Mouse (Mus musculus) hindbrain, postnatal 0 days (tissue): ENCODE data around the gene Gnaq. TPM values are rescaled to one million over a fixed set of nuclear protein-coding genes. Genes with fewer than 3 reads are reported as not detected.

Source experiments
- ATAC-seq: fragments of 200-750 bp; cut with Nextera tagmentation; 2 replicates; pipeline ENCODE4 v1.8.0; 2017; ENCODE audit warnings: mild to moderate bottlenecking, moderate TSS enrichment, moderate library complexity
- DNase-seq: peaks from one replicate; pipeline ENCODE4 v3.0.0-alpha.2; 2015; ENCODE audit warnings: low spot score
- H3K27ac ChIP-seq: fragments of 300-500 bp; sonication (generic); 2 replicates; pipeline ENCODE4 v1.5.1; 2014; ENCODE audit warnings: mild to moderate bottlenecking
- H3K27me3 ChIP-seq: fragments of 300-500 bp; sonication (generic); 2 replicates; pipeline ENCODE4 v1.6.1; 2014; ENCODE audit warnings: low read length, mixed read lengths; ENCODE audit not compliant: insufficient read depth
- H3K36me3 ChIP-seq: fragments of 300-500 bp; sonication (generic); 2 replicates; pipeline ENCODE4 v1.6.1; 2014; ENCODE audit warnings: low read length, mixed read lengths; ENCODE audit not compliant: insufficient read depth
- H3K4me1 ChIP-seq: fragments of 300-500 bp; sonication (generic); 2 replicates; pipeline ENCODE4 v1.6.1; 2014; ENCODE audit warnings: antibody characterized with exemption, low read length, mixed read lengths; ENCODE audit not compliant: insufficient read depth
- H3K4me2 ChIP-seq: fragments of 300-500 bp; sonication (generic); 2 replicates; pipeline ENCODE4 v1.6.1; 2014; ENCODE audit warnings: low read depth, mild to moderate bottlenecking, low read length, moderate library complexity, mixed read lengths
- H3K4me3 ChIP-seq: fragments of 300-500 bp; sonication (generic); 2 replicates; pipeline ENCODE4 v1.5.1; 2014; ENCODE audit warnings: low read length
- H3K9ac ChIP-seq: fragments of 300-500 bp; sonication (generic); replicated peaks from 2 replicates; pipeline ENCODE4 v1.6.1; 2014; ENCODE audit warnings: mild to moderate bottlenecking, low read length, moderate library complexity, mixed read lengths
- H3K9me3 ChIP-seq: fragments of 300-500 bp; sonication (generic); 2 replicates; pipeline ENCODE4 v1.6.1; 2016; ENCODE audit warnings: low read length, mixed read lengths
- CTCF ChIP-seq: IDR thresholded peaks from 2 replicates; pipeline ENCODE4 v1.5.1; 2016; ENCODE audit warnings: antibody characterized with exemption, control low read depth, low read depth
- WGBS: fragments of 180-500 bp; shearing (Covaris S2); extraction: QIAGEN DNeasy Blood & Tissue Kit; methylation state at CpG from one replicate; pipeline ENCODE4 v1.1.7; 2014; 5-methylcytosine and 5-hydroxymethylcytosine counted together
- polyA plus RNA-seq: library from polyadenylated mRNA; unstranded; fragments of >200 nt; fragmentation: Nextera tagmentation; extraction: Ambion mirVana; gene quantifications from 2 replicates; pipeline ENCODE4 v1.2.1, GENCODE M21; 2015
- total RNA-seq: library from RNA; depleted of rRNA; stranded (reverse); fragments of >200 nt; gene quantifications from 2 replicates; pipeline ENCODE4 v1.2.3, GENCODE M21; 2014

The Gnaq gene
- total and polyA plus RNA-seq, 2 experiments from 2014 or later, result 85.7 to 101 TPM

DNA sequence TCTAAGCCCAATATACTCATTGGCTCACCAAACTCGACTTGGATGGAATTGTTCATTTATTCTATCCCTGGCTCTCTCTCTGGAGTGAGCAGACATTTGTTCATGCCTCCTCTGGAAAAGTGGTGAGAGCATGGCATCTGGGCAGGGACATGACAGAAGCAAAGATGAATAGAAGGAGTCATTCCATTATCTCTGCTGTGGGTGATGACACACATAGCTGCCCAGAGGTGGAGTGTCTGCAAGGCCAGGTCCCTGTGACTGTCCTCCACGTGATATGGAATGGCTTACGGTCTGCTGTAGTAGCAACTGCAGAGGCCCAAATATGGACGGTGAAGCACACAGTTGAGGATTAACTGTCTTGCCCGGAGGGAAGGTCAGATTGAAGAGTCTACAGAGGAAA is 261.8 kb downstream of the Gnaq start:
- ATAC-seq (no peak), DNase-seq (no peak)
- Histone ChIP-seq H3K36me3 (no peaks in the 10 kb centered on the region), H3K27me3 (no peaks in the 10 kb centered on the region), H3K4me1 (no peaks in the 10 kb centered on the region), H3K9me3 (no peaks in the 10 kb centered on the region), H3K9ac (no peak overlapping the region), H3K4me3 (no peak overlapping the region), H3K27ac (no peak overlapping the region), H3K4me2 (no peak overlapping the region)
- TF ChIP-seq CTCF, result no peak
- WGBS, result 89% methylated on average over 5 of the region's 5 CpGs

DNA sequence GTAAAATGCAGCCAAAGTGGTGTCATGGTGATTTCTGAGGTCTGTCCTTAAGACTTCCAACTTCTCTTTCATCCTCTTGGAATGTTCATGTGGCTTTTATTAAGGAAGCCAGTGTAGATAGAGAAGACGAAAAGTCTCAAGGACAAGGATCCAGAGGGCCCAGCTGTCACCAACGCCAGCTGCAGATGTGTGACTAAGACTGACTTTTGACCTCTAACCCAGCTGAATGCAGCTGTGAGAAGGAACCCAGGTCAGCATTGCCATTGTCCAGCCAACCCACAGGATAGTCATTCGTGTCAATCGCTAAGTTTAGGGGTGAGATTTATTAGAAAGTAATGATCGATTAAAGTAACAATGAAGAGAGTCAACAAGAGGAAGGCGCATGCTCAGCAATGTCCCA is 270.5 kb downstream of the Gnaq start:
- 82% methylated on average over 6 of the region's 6 CpGs for WGBS
- TF ChIP-seq CTCF, result no peak
- DNase-seq, result no peak

DNA sequence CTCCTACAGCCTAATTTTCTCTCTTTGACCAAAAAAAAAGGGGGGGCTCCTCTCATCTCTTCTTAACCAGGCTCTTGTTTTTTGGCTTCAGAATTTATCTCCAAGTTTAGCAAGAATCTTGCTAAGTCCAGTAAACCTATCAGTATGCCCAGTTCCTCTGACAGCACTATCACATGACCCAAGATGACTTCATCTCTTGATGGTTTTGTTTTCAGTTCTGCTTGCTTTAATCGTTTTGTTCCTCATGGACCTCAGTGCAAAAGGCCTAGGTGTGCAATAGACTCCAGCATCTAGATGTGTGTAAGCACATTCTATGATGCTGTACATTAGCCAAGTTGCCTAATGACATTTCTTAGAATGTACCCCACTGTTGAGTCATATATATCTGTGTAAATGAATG is 275.1 kb downstream of the Gnaq start:
- H3K4me3 ChIP-seq, result no peak overlapping the region
- H3K36me3 ChIP-seq, result no peaks in the 10 kb centered on the region
- 81% methylated on average over 1 of the region's 1 CpGs for WGBS
- H3K4me2 ChIP-seq, result no peak overlapping the region
- no peaks in the 10 kb centered on the region for H3K27me3 ChIP-seq
- H3K27ac ChIP-seq, result no peak overlapping the region
- no peak for ATAC-seq
- no peaks in the 10 kb centered on the region for H3K9me3 ChIP-seq
- H3K4me1 ChIP-seq, result no peaks in the 10 kb centered on the region
- TF ChIP-seq CTCF, result no peak
- no peak overlapping the region for H3K9ac ChIP-seq
- no peak for DNase-seq

More for the DNA sequence above, 270.5 kb downstream of the Gnaq start:
- no peaks in the 10 kb centered on the region for H3K9me3 ChIP-seq
- no peak overlapping the region for H3K27ac ChIP-seq
- no peaks in the 10 kb centered on the region for H3K27me3 ChIP-seq
- no peak overlapping the region for H3K9ac ChIP-seq
- H3K36me3 ChIP-seq, result no peaks in the 10 kb centered on the region
- H3K4me3 ChIP-seq, result no peak overlapping the region
- no peak overlapping the region for H3K4me2 ChIP-seq
- H3K4me1 ChIP-seq, result no peaks in the 10 kb centered on the region
- no peak for ATAC-seq

DNA sequence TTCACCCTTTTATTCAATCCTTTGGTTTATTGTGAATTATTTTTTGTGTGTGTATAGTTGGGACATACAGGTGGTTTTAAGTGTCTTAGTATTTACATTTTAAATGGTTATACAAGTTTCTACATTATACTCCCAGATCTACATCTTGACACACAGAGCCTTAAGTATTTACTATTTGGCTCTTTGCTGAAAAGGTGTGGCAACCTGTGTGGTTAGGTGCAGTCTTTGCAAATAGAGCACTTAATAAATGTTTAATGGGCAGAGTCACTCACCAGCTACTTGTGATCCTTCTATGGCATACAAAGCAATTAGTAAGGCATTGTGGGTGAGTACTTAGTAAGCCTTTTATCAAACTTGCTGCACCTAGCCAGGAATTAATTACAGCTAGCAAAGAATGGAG is 278.7 kb downstream of the Gnaq start:
- no peak for TF ChIP-seq CTCF
- H3K9ac ChIP-seq, result no peak overlapping the region
- ATAC-seq, result no peak

DNA sequence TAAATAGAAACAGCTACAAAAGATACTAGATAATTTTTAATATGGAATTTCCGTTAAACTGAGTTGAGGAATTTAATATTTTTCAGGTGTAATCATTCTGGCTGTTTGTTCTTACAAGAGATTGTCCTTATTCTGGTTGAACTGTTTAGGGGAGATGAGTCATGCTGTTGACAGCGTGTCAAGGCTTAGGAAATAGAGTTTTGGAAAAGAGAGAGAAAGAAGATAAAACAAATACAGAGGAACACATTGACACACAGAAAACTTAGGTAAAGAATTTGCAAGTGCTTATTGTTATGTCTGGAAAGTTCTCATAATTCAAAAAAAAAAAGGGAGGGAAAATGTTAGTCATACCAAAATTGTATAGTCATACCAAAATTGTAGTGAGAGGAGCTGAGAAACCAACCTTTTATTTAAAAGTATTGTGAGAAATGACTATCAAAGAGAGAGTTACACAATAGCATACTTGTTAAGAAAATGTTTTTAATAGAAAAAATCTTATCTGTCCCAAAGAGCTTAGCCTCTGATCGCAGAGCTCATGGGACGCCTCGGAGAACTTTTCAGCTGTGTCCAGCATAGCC is 285.5 kb downstream of the Gnaq start:
- H3K9me3 ChIP-seq, result no peaks in the 10 kb centered on the region
- no peak overlapping the region for H3K27ac ChIP-seq
- DNase-seq (no peak), ATAC-seq (no peak)
- TF ChIP-seq CTCF, result no peak
- 96% methylated on average over 5 of the region's 5 CpGs for WGBS
- H3K4me3 ChIP-seq, result no peak overlapping the region
- no peaks in the 10 kb centered on the region for H3K27me3 ChIP-seq
- H3K9ac ChIP-seq, result no peak overlapping the region
- no peaks in the 10 kb centered on the region for H3K4me1 ChIP-seq
- H3K36me3 ChIP-seq, result no peaks in the 10 kb centered on the region
- no peak overlapping the region for H3K4me2 ChIP-seq

More for the DNA sequence above, 278.7 kb downstream of the Gnaq start:
- no peaks in the 10 kb centered on the region for H3K9me3 ChIP-seq
- no peak overlapping the region for H3K4me2 ChIP-seq
- no peak for DNase-seq
- H3K4me3 ChIP-seq, result no peak overlapping the region
- H3K27ac ChIP-seq, result no peak overlapping the region
- no peaks in the 10 kb centered on the region for H3K4me1 ChIP-seq
- H3K36me3 ChIP-seq, result no peaks in the 10 kb centered on the region
- H3K27me3 ChIP-seq, result no peaks in the 10 kb centered on the region

DNA sequence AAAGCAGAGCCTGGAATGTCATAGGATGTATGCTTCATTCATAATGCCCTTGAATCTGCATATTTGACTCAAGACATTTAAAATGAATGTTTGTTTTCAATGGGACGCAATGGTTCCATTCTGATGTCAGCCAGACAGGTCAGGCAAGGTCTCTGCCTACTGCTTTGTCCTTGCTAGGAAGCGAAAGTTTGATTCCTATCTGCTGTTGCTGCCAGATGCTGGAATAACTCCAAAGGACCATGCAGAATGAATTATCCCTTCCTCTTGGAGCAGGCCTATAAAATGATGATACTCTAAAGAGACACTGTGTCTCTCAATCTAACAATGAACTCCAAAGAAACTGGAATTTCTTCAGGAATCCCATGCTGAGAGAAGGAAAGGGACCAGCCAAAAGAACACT is 293.0 kb downstream of the Gnaq start:
- WGBS, result 55% methylated on average over 2 of the region's 2 CpGs
- Histone ChIP-seq H3K27ac (no peak overlapping the region), H3K4me2 (no peak overlapping the region), H3K9ac (no peak overlapping the region), H3K4me1 (no peaks in the 10 kb centered on the region), H3K36me3 (no peaks in the 10 kb centered on the region), H3K4me3 (no peak overlapping the region), H3K9me3 (peaks cover 6% of the 10 kb centered on the region), H3K27me3 (no peaks in the 10 kb centered on the region)
- ATAC-seq, result no peak
- peak; percentile 4 for DNase-seq
- no peak for TF ChIP-seq CTCF

DNA sequence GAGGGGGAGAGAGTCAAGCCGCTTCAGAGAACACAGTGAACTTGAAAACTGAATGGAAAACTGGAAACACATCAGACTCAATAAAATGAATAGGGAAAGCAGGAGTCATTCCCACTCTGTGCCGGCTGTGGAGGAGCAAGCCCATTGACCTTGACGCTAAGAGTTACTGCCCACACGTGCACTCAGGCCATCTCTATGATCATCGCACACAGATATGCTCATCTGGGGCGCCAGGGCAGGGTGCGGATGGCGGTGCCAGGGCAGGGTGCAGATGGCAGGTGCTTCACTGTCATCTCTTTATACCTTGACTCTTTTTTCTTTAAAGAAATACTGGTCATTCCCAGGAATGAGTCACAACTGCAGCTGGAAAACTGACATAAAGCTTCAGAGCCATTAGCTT is 298.7 kb downstream of the Gnaq start:
- DNase-seq (no peak), ATAC-seq (no peak)
- 69% methylated on average over 8 of the region's 8 CpGs for WGBS
- H3K27me3 ChIP-seq, result no peaks in the 10 kb centered on the region
- H3K9ac ChIP-seq, result no peak overlapping the region
- peaks cover 8% of the 10 kb centered on the region for H3K4me1 ChIP-seq
- no peak for TF ChIP-seq CTCF
- no peak overlapping the region for H3K27ac ChIP-seq
- H3K36me3 ChIP-seq, result no peaks in the 10 kb centered on the region
- peaks cover 6% of the 10 kb centered on the region for H3K9me3 ChIP-seq
- H3K4me3 ChIP-seq, result no peak overlapping the region
- no peak overlapping the region for H3K4me2 ChIP-seq
